Mouse (Mus musculus) kidney, postnatal 0 days (tissue): ENCODE measurements around the gene Mier2. TPM values are rescaled to one million over a fixed set of nuclear protein-coding genes. Genes with fewer than 3 reads are reported as not detected.
A peak's percentile ranks its signal among the peaks of the same experiment; 100 is the strongest.

Experiments used
- ATAC-seq: fragments of 200-750 bp; cut with Nextera tagmentation; replicated peaks from 2 replicates; pipeline ENCODE4 v1.8.0; 2017; ENCODE audit warnings: low read depth, moderate number of reproducible peaks, moderate TSS enrichment, moderate library complexity; ENCODE audit not compliant: low FRiP score
- DNase-seq: peaks from one replicate; pipeline ENCODE4 v3.0.0-alpha.2; 2016; ENCODE audit warnings: low spot score
- H3K27ac ChIP-seq: fragments of 300-500 bp; sonication (generic); 2 replicates; pipeline ENCODE4 v1.5.1; 2014; ENCODE audit warnings: mild to moderate bottlenecking
- H3K27me3 ChIP-seq: fragments of 300-500 bp; sonication (generic); 2 replicates; pipeline ENCODE4 v1.6.1; 2014; ENCODE audit warnings: low read length, mixed read lengths; ENCODE audit not compliant: insufficient read depth
- H3K36me3 ChIP-seq: fragments of 300-500 bp; sonication (generic); 2 replicates; pipeline ENCODE4 v1.6.1; 2014; ENCODE audit warnings: low read length, mixed read lengths; ENCODE audit not compliant: insufficient read depth
- H3K4me1 ChIP-seq: fragments of 300-500 bp; sonication (generic); replicated peaks from 2 replicates; pipeline ENCODE4 v1.6.1; 2014; ENCODE audit warnings: antibody characterized with exemption, low read length, mixed read lengths; ENCODE audit not compliant: insufficient read depth
- H3K4me2 ChIP-seq: fragments of 300-500 bp; sonication (generic); 2 replicates; pipeline ENCODE4 v1.6.1; 2014; ENCODE audit warnings: mild to moderate bottlenecking, low read length, moderate library complexity, mixed read lengths
- H3K4me3 ChIP-seq: fragments of 300-500 bp; sonication (generic); replicated peaks from 2 replicates; pipeline ENCODE4 v1.5.1; 2014; ENCODE audit warnings: low read depth, low read length
- H3K9ac ChIP-seq: fragments of 300-500 bp; sonication (generic); 2 replicates; pipeline ENCODE4 v1.6.1; 2014; ENCODE audit warnings: low read depth, low read length
- H3K9me3 ChIP-seq: fragments of 300-500 bp; sonication (generic); replicated peaks from 2 replicates; pipeline ENCODE4 v1.6.1; 2016; ENCODE audit warnings: low read length, inconsistent platforms, mixed read lengths
- CTCF ChIP-seq: IDR thresholded peaks from 2 replicates; pipeline ENCODE4 v1.5.1; 2016; ENCODE audit warnings: antibody characterized with exemption, low read depth, mild to moderate bottlenecking, moderate library complexity
- WGBS: fragments of 180-500 bp; shearing (Covaris S2); extraction: QIAGEN DNeasy Blood & Tissue Kit; methylation state at CpG from one replicate; pipeline ENCODE4 v1.1.7; 2014; 5-methylcytosine and 5-hydroxymethylcytosine counted together
- polyA plus RNA-seq: library from polyadenylated mRNA; unstranded; fragments of >200 nt; fragmentation: Nextera tagmentation; extraction: Ambion mirVana; gene quantifications from 2 replicates; pipeline ENCODE4 v1.2.1, GENCODE M21; 2015

The Mier2 gene
- polyA plus RNA-seq: 27.4 and 29.4 TPM in 2 replicates

GRCm38 (mm10) chr10:79554330-79555237, at the start of gene Mier2:
Mier2 (minus strand) TSS chr10:79555199.
- no peaks in the 10 kb centered on the region for H3K9me3 ChIP-seq
- peaks cover 7% of the 10 kb centered on the region; the same call in 1 of the 2 replicates for H3K36me3 ChIP-seq
- DNase-seq (peak; percentile 67), ATAC-seq (peak; percentile 84)
- H3K27me3 ChIP-seq: no peaks in the 10 kb centered on the region
- H3K9ac ChIP-seq: peak within 1 kb of the TSS; percentile 92
- peak within 1 kb of the TSS; percentile 87 for H3K4me2 ChIP-seq
- H3K4me1 ChIP-seq: peaks cover 8% of the 10 kb centered on the region; the same call in 1 of the 2 replicates
- no peak for TF ChIP-seq CTCF
- H3K27ac ChIP-seq: peak within 1 kb of the TSS; percentile 51
- H3K4me3 ChIP-seq: peak within 1 kb of the TSS; percentile 79
- under 1% methylated on average over 106 of the region's 108 CpGs for WGBS

DNA sequence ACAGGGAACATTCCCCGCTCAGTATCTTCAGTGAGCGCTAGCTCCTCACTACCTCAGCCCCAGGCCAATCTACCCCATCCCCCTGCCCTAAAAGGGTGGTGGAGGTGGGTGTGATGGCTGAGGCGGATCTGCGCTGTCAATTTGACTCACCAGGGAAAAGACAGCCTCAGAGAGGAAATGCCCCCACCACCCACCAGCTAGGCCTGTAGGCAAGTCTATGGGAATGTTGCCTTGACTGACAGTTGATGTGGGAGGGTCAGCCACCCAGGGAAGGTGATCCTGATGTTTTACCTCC, 42.9 kb upstream of the Mier2 start:
- Histone ChIP-seq H3K4me2 (no peak overlapping the region), H3K4me3 (no peak overlapping the region), H3K9me3 (no peaks in the 10 kb centered on the region), H3K27ac (no peak overlapping the region), H3K4me1 (no peaks in the 10 kb centered on the region), H3K9ac (no peak overlapping the region), H3K36me3 (no peaks in the 10 kb centered on the region), H3K27me3 (no peaks in the 10 kb centered on the region)
- no peak for DNase-seq
- ATAC-seq: no peak
- 65% methylated on average over 4 of the region's 4 CpGs for WGBS
- no peak for TF ChIP-seq CTCF

DNA sequence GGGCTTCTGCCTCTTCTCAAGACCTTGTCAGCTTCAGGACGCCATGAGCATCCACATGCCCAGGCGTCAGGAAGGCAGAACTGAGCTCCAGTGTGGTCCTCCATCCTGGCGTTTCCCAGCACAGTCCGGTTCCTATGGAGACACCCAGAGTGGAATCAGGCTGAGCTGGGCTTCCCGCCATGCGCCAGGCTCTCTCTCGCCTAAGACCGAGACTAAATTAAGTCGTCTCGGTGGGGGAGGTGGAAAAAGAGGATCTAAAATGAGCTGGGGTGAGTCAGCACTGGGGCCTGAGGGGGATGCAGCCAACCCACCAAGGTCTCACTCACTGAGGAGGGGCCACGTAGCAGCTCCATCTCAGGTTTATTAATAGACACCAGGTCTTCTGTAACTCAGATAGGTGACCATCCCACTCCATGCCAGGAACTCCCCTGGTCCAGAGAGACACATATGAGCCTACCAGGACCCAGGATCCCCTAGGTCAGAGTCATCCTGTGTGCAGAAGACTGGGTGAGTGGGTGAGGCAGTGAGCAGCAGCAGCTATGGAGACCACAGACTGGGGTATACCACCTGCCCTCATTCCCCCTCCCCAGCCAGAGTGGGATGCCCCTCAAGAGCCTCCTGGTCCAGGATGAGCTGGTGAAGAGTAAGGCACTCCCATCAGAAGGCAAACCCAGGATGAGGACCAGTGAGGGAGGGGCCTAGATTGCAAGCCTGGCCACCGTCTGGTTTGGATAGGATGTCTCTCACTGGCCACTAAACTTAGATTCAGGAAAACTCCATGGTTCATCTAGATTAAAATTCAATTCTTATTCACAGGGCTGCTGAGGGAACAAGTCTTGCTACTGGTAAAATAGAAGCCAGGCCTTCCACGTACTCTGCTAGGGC, 42.3 kb upstream of the Mier2 start:
- ATAC-seq: no peak
- no peak for DNase-seq
- no peak for TF ChIP-seq CTCF
- no peaks in the 10 kb centered on the region for H3K27me3 ChIP-seq
- H3K9ac ChIP-seq: no peak overlapping the region
- H3K4me3 ChIP-seq: no peak overlapping the region
- no peaks in the 10 kb centered on the region for H3K36me3 ChIP-seq
- H3K9me3 ChIP-seq: no peaks in the 10 kb centered on the region
- H3K4me1 ChIP-seq: no peaks in the 10 kb centered on the region
- WGBS: 44% methylated on average over 13 of the region's 13 CpGs
- H3K27ac ChIP-seq: no peak overlapping the region
- H3K4me2 ChIP-seq: no peak overlapping the region

- DNase-seq (no peak), ATAC-seq (0 out of 2 replicates have a peak, but pooled peaks have one; percentile 13)
- no peak overlapping the region for H3K4me2 ChIP-seq
- no peak overlapping the region for H3K9ac ChIP-seq
- no peaks in the 10 kb centered on the region for H3K27me3 ChIP-seq
- H3K4me3 ChIP-seq: no peak overlapping the region
- 61% methylated on average over 8 of the region's 8 CpGs for WGBS
- no peak for TF ChIP-seq CTCF
- no peaks in the 10 kb centered on the region for H3K4me1 ChIP-seq
- H3K27ac ChIP-seq: no peak overlapping the region
- no peaks in the 10 kb centered on the region for H3K9me3 ChIP-seq
- H3K36me3 ChIP-seq: no peaks in the 10 kb centered on the region
Measured at GRCm38 (mm10) chr10:79595590-79595929, 40.6 kb upstream of the Mier2 start.

DNA sequence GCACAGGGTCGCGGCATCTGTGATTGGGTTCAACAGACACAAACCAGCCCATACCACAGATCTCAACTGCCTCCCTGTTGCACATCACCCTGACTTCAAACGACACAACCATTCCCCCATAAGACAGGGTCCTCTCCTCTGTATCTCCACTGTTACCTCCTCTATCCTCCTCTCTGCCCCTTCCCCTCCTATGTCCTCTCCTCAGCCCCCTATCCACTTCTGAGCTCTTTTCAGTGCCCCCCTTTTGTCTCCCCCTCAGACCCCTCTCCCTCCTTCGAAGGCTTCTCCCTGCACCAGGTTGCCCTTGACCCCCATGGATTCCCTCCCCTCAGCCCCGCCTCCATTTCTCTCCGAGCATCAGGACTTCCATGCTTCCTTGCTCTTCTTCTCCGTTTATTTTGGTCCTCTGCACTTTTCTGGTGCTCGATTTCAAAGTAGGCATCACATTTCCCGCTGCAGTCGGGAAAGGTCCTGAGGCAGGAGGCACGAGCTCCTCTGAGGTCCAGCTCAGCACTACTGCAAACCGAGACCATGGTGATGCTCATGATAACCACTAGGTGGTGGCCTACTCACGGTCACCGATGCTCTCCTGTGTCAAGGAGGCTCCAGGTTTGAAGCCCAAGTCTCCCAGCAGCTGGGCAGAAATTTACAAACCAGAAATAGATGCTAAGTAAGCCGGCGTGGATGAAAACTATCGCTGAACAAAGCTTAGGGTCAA, 40.0 kb upstream of the Mier2 start:
- peak; percentile 93 for TF ChIP-seq CTCF
- Histone ChIP-seq H3K36me3 (no peaks in the 10 kb centered on the region), H3K4me2 (no peak overlapping the region), H3K4me1 (no peaks in the 10 kb centered on the region), H3K9me3 (no peaks in the 10 kb centered on the region), H3K4me3 (no peak overlapping the region), H3K27ac (no peak overlapping the region), H3K27me3 (no peaks in the 10 kb centered on the region), H3K9ac (no peak overlapping the region)
- 12% methylated on average over 17 of the region's 17 CpGs for WGBS
- DNase-seq: peak; percentile 92
- peak; percentile 87; the same call in 1 of the 2 replicates for ATAC-seq

- H3K4me2 ChIP-seq: no peak overlapping the region
- H3K9me3 ChIP-seq: no peaks in the 10 kb centered on the region
- no peaks in the 10 kb centered on the region for H3K27me3 ChIP-seq
- H3K27ac ChIP-seq: no peak overlapping the region
- H3K4me3 ChIP-seq: no peak overlapping the region
- ATAC-seq: no peak
- TF ChIP-seq CTCF: no peak
- DNase-seq: no peak
- H3K9ac ChIP-seq: no peak overlapping the region
- WGBS: 47% methylated on average over 6 of the region's 6 CpGs
- H3K36me3 ChIP-seq: no peaks in the 10 kb centered on the region
- H3K4me1 ChIP-seq: no peaks in the 10 kb centered on the region
Measured at GRCm38 (mm10) chr10:79594111-79594510, 39.1 kb upstream of the Mier2 start.
